Mouse (Mus musculus): ENCODE data around the gene Naa20.

GRCm38 (mm10) chr2:145901861-145902260, at the start of gene Naa20:
- TF ChIP-seq GATA1 (IDR thresholded peaks at IDR 0.05; ENCODE audit: borderline replicate concordance, low read length), result no peak
- no peak for TF ChIP-seq FLI1 (IDR thresholded peaks at IDR 0.05; ENCODE audit: low read length)
